Mouse (Mus musculus): ENCODE results near the gene Nbr1.

GRCm38 (mm10) chr11:101604116-101604515 is 52.2 kb downstream of the Nbr1 start:
- TF ChIP-seq CTCF (IDR thresholded peaks at IDR 0.05) (no peak), POLR2A (IDR thresholded peaks at IDR 0.05; ENCODE audit: insufficient read depth, low read depth, low read length) (no peak)

Measured in heart, adult 2 months (tissue).